Mouse (Mus musculus) bone marrow, adult 2 months (tissue): ENCODE results near the gene Dlg2.

Experiments
- CTCF ChIP-seq: fragments of 200-500 bp; IDR thresholded peaks from 2 replicates; pipeline ENCODE4 v1.5.1; 2011; ENCODE audit warnings: low read length, control low read depth; ENCODE audit not compliant: control insufficient read depth, insufficient read depth
- POLR2A ChIP-seq: fragments of 200-500 bp; IDR thresholded peaks from 2 replicates; pipeline ENCODE4 v1.6.1; 2011; ENCODE audit warnings: low read depth, mild to moderate bottlenecking, control low read depth, low read length, borderline replicate concordance; ENCODE audit not compliant: control insufficient read depth

DNA sequence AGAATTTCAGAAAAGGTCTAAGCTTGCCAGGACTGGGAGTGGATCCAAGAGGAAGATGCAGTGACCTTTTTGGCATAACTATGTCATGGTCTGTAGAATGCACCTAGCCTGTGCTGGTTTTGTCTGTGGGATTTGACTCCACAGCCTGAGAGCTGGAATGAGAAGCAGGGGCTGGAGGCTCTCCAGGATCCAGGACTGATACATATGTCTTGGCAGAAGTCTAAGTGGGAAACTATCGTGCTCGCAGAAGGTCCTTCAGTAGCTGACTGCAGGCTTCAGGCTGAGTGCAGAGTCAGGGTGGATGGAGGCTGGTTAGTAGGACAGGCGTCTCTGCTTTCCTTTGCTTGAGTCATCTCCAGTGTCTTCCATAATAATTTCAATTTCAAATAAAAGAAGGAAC, 807.7 kb downstream of the Dlg2 start:
- TF ChIP-seq POLR2A (no peak), CTCF (no peak)
